Mouse (Mus musculus) midbrain, embryonic 10.5 days (tissue): ENCODE results near the gene Galt. TPM values are rescaled to one million over a fixed set of nuclear protein-coding genes. Genes with fewer than 3 reads are reported as not detected.
"Not testable (repeated sequence)": the region's sequence is repeated elsewhere in the genome, so short reads cannot be mapped to it uniquely, and the experiment has no call there.

ENCODE experiments used
- DNase-seq: peaks from one replicate; pipeline ENCODE4 v3.0.0-alpha.2; 2017; ENCODE audit warnings: low spot score
- H3K27ac ChIP-seq: fragments of 300-500 bp; sonication (generic); replicated peaks from 2 replicates; pipeline ENCODE4 v1.5.1; 2016; ENCODE audit warnings: mild to moderate bottlenecking
- H3K27me3 ChIP-seq: fragments of 300-500 bp; sonication (generic); 2 replicates; pipeline ENCODE4 v1.6.1; 2016; ENCODE audit warnings: low read depth, mild to moderate bottlenecking; ENCODE audit not compliant: poor library complexity, severe bottlenecking
- H3K36me3 ChIP-seq: fragments of 300-500 bp; sonication (generic); 2 replicates; pipeline ENCODE4 v1.6.1; 2016; ENCODE audit warnings: mild to moderate bottlenecking, moderate library complexity
- H3K4me1 ChIP-seq: fragments of 300-500 bp; sonication (generic); 2 replicates; pipeline ENCODE4 v1.6.1; 2016
- H3K4me3 ChIP-seq: fragments of 300-500 bp; sonication (generic); 2 replicates; pipeline ENCODE4 v1.5.1; 2016; ENCODE audit warnings: mild to moderate bottlenecking, moderate library complexity
- H3K9me3 ChIP-seq: fragments of 300-500 bp; sonication (generic); replicated peaks from 2 replicates; pipeline ENCODE4 v1.6.1; 2016; ENCODE audit warnings: mild to moderate bottlenecking
- WGBS: fragments of 180-500 bp; shearing (Covaris S2); methylation state at CpG from one replicate; pipeline ENCODE4 v1.1.7; 2016; 5-methylcytosine and 5-hydroxymethylcytosine counted together
- polyA plus RNA-seq: library from polyadenylated mRNA; unstranded; fragments of >200 nt; fragmentation: Nextera tagmentation; extraction: Ambion mirVana; gene quantifications from 2 replicates; pipeline ENCODE4 v1.2.1, GENCODE M21; 2016

The Galt gene
- polyA plus RNA-seq, 1 experiment from 2014 or later: 19.1 TPM

DNA sequence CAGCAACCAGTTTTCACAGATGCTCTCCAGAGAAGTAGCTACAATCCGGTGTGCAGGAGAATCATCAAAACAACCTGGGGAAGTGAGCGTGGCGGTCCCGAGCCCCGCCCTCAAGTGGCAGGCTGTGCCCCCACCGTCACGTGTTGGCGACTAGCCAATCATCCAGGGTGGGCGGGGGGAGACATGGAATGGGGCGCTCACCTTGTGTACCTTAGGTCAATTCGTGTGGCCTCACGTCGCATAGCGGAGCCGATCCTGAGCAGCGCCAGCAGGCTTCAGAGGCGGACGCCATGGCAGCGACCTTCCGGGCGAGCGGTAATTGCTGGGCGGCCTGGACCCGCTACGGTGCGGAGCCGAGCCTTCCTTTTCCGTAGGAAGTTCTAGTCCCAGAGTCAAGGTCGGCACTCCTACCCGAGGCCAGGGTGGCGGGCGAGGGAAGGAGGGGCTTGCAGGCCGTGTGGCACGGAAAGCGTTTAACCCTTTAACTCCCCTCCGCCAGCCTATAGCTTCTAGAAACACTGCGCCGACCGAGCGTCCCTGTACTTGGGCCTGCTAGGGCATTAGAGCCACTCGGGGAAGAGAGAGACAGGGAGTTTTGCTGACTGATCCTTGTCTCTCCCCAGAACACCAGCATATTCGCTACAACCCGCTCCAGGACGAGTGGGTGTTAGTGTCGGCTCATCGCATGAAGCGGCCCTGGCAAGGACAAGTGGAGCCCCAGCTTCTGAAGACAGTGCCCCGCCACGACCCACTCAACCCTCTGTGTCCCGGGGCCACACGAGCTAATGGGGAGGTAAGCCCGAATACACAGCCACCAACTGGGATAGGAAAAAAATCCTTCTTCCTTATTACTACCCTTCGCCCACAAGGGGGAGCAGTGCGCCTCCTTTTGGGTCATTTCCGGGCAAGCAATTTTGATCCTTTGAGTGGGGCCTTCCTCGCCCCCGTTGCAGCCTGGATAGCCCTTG lies 594 bp downstream of the Galt start, which contains the start of gene Sigmar1:
Gene Sigmar1, minus strand, starts transcription at position 820 of the 968 bp plus-strand sequence.
- Histone ChIP-seq H3K36me3 (no peaks in the 10 kb centered on the region), H3K27ac (peak within 1 kb of the TSS; percentile 86), H3K9me3 (no peaks in the 10 kb centered on the region), H3K4me3 (peak within 1 kb of the TSS; percentile 80), H3K27me3 (no peaks in the 10 kb centered on the region), H3K4me1 (peaks cover 33% of the 10 kb centered on the region)
- under 1% methylated on average over 57 of the region's 57 CpGs for WGBS
- DNase-seq: peak; percentile 85

DNA sequence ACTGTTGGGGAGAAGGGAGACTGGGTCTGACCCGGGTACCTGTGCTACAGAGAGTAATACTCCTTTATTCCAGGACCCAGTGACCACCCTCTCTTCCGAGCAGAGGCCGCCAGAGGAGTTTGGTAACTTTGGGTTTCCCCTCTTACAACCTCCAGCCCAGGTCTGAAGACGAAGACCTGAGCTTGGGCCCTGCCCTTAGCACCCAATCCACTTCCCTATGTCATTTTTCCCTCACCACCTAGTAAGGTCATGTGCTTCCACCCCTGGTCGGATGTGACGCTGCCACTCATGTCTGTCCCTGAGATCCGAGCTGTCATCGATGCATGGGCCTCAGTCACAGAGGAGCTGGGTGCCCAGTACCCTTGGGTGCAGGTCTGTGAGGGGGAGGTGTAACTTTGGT lies 1.4 kb downstream of the Galt start:
- WGBS: 81% methylated on average over 8 of the region's 8 CpGs
- Histone ChIP-seq H3K4me3 (peak overlapping the region; percentile 80), H3K27ac (peak overlapping the region; percentile 86), H3K4me1 (peaks cover 41% of the 10 kb centered on the region), H3K27me3 (no peaks in the 10 kb centered on the region), H3K36me3 (no peaks in the 10 kb centered on the region), H3K9me3 (no peaks in the 10 kb centered on the region)
- no peak for DNase-seq

DNA sequence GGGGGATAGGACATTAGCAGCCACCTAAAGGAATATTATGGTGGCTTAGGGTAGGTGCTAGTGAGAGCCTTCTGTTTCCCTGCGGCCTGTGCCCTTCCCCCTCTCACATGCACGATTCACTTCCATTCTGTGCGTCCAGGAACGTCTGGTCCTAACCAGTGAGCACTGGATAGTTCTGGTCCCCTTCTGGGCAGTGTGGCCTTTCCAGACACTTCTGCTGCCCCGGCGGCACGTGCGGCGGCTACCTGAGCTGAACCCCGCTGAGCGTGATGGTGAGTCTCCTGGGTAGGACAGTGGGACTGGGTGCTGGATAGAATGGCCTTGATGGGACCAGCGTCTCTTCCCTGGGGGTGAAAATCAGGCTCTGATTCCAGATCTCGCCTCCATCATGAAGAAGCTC lies 2.3 kb downstream of the Galt start:
- Histone ChIP-seq H3K36me3 (no peaks in the 10 kb centered on the region), H3K27me3 (no peaks in the 10 kb centered on the region), H3K4me3 (no peak overlapping the region), H3K27ac (no peak overlapping the region), H3K4me1 (peaks cover 50% of the 10 kb centered on the region), H3K9me3 (no peaks in the 10 kb centered on the region)
- DNase-seq: no peak
- WGBS: 95% methylated on average over 13 of the region's 13 CpGs

DNA sequence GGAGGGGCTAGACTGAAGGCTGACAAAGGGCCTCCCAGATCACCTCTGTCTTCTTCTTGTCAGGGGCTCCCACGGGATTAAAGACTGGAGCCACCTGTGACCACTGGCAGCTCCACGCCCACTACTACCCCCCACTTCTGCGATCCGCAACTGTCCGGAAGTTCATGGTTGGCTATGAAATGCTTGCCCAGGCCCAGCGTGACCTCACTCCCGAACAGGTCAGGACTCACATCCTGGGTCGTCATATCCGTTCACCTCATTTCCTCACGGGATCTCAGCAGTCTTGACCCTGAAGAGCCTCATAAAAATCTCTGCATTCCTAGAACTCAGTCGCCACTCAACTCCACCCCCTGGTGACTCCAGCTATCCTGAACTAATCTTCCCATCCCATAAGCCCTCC lies 3.0 kb downstream of the Galt start:
- no peaks in the 10 kb centered on the region for H3K27me3 ChIP-seq
- 89% methylated on average over 11 of the region's 11 CpGs for WGBS
- DNase-seq: no peak
- no peaks in the 10 kb centered on the region for H3K9me3 ChIP-seq
- H3K36me3 ChIP-seq: no peaks in the 10 kb centered on the region
- H3K27ac ChIP-seq: no peak overlapping the region
- peaks cover 56% of the 10 kb centered on the region for H3K4me1 ChIP-seq
- H3K4me3 ChIP-seq: no peak overlapping the region

DNA sequence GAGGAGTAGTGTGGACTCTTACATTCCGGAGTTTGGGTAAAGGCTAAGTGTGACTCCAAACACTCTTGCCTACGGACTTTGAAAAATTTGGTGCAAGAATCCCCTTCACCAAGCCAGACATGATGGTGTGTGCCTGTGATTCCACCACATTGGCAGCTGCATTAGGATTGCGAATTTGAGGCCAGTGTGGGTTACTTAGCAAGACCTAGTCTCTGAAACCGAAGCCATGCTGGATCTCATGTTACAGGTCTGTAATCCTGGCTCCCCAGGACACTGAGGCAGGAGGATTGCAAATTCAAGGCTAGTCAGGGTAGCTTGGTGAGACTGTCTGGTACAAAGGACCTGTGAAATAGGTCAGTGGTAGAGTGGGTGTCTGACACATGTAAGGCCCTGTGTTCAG lies 3.7 kb downstream of the Galt start:
- peaks cover 56% of the 10 kb centered on the region for H3K4me1 ChIP-seq
- no peaks in the 10 kb centered on the region for H3K27me3 ChIP-seq
- 93% methylated on average over 4 of the region's 4 CpGs for WGBS
- H3K27ac ChIP-seq: no peak overlapping the region
- no peaks in the 10 kb centered on the region for H3K36me3 ChIP-seq
- no peaks in the 10 kb centered on the region for H3K9me3 ChIP-seq
- no peak for DNase-seq
- no peak overlapping the region for H3K4me3 ChIP-seq

DNA sequence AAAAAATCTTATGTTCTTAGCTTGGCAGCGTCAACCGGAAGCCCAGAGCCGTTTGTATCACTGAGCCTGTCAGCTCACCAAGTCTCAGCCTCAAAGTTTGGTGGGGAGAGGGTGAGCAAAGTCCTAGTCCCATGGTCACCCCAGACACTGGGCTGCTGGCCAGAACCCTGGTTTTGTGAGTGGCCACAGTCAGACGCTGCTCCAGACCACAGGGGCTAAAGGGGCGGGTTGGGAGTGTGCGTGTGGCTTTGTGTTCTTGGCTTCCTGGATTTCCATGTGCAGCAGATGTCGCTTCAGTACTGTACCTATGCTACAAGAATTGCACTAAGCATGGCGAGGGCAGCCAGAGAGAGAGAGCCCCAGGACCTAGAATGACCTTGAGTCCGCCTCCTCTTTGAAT lies 4.2 kb downstream of the Galt start:
- Histone ChIP-seq H3K4me1 (peaks cover 56% of the 10 kb centered on the region), H3K4me3 (no peak overlapping the region), H3K36me3 (no peaks in the 10 kb centered on the region), H3K9me3 (no peaks in the 10 kb centered on the region), H3K27ac (no peak overlapping the region), H3K27me3 (no peaks in the 10 kb centered on the region)
- DNase-seq: no peak
- 90% methylated on average over 9 of the region's 9 CpGs for WGBS

DNA sequence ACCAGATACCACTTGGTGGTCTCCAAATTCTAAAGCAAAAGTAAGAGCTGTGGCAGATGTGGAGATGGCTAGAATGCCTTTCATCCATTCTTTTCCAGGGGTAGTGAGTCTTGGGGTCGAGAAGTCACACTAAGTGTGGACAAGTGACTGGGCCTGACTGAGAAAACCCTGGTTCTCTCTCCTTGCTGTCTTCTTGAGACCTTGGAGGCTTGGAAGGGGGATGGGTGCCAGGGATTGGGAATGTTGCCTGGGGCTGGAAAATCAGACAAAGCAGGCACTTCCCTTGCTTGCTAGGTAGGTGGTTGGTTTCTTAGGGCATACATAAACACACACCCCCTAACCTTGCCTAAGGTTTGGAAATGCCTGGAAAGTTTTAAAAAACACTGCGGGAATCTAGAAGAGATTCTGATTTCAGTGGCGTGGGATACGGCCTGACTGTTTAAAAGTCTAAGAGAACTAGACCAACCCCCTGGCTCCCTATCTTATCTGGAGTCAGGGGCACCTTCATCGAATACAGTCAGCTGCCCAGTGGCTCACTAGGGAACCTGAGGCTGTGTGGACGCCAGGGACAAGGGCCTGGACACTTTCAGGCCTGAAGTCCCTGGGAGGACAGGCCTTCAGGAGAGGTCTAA lies 4.7 kb downstream of the Galt start:
- Histone ChIP-seq H3K4me1 (peaks cover 54% of the 10 kb centered on the region), H3K27ac (peak overlapping the region; percentile 84), H3K36me3 (no peaks in the 10 kb centered on the region), H3K4me3 (peak overlapping the region; percentile 57), H3K9me3 (no peaks in the 10 kb centered on the region), H3K27me3 (no peaks in the 10 kb centered on the region)
- no peak for DNase-seq
- whole genome bisulfite sequencing: 39% methylated on average over 6 of the region's 6 CpGs

DNA sequence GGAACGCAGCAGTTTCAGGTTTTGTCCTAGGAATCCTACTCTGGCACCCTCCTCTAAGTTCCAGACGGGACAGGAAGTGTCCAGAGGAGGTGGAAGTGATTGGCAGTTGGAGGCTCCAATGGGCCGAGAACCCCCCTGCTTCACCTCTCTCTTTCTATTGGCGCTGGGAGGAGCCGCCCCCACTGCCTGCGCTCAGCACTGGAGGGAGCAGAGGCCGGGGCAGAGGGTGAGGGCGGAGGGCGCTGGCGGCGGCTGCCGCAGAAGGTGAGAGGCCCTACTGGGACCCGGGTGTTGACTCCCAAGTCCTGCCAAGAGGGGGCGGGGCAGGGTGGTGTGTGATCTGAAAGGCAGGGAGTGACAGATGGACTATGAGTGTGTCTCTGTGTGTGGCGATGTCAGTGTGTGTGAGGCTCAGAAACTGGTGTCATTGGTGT lies 5.3 kb downstream of the Galt start:
- 2% methylated on average over 15 of the region's 15 CpGs for WGBS
- Histone ChIP-seq H3K27ac (peak overlapping the region; percentile 84), H3K9me3 (no peaks in the 10 kb centered on the region), H3K27me3 (no peaks in the 10 kb centered on the region), H3K4me1 (peaks cover 48% of the 10 kb centered on the region), H3K36me3 (no peaks in the 10 kb centered on the region), H3K4me3 (peak overlapping the region; percentile 57)
- peak; percentile 88 for DNase-seq

DNA sequence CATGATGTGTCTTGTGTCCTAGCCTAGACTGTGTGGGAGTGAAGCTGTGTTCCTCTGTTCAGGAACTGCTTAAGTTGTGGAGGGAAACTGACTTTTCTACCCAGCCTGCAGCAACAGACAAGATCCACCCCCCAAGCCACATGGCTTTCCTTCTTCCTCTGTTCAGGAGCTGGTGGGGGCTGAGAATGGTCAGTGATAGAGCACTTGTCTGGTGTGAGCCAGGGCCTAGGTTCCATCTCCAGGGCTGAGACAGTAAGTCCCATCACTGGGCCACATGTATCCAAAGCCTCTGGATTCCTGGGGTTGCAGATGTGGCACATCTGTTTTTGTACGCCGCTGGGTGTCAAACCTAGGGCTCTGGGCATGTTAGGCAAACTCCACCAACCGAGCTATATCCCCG lies 5.9 kb downstream of the Galt start:
- no peaks in the 10 kb centered on the region for H3K9me3 ChIP-seq
- peak overlapping the region; percentile 57 for H3K4me3 ChIP-seq
- peaks cover 42% of the 10 kb centered on the region for H3K4me1 ChIP-seq
- 87% methylated on average over 4 of the region's 4 CpGs for WGBS
- H3K27ac ChIP-seq: peak overlapping the region; percentile 84
- H3K27me3 ChIP-seq: no peaks in the 10 kb centered on the region
- no peak for DNase-seq
- H3K36me3 ChIP-seq: no peaks in the 10 kb centered on the region

DNA sequence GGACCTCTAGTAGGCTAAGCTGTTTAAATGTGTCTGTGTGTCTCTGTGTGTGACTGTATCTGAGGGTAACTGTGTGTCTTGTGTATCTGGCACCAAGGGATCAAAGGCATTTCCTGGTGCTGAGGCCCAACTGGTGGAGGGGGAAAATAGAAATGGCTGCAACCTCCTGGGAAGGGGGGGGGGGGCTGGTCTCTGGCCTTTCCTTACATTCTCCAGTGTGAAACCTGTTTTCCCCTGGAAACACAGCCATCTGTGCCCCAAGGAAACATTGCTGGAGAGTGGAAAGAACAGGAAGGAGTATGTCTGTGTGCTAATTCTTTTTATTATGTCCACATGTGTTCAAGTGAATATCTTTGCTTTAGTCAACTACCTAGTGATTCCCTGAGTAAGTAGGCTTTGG lies 6.7 kb downstream of the Galt start:
- peak overlapping the region; percentile 84 for H3K27ac ChIP-seq
- 0 out of 2 replicates have a peak overlapping the region, but pooled peaks have one; percentile 24 for H3K4me3 ChIP-seq
- H3K4me1 ChIP-seq: peaks cover 35% of the 10 kb centered on the region
- H3K9me3 ChIP-seq: no peaks in the 10 kb centered on the region
- no peaks in the 10 kb centered on the region for H3K36me3 ChIP-seq
- H3K27me3 ChIP-seq: no peaks in the 10 kb centered on the region
- no peak for DNase-seq

DNA sequence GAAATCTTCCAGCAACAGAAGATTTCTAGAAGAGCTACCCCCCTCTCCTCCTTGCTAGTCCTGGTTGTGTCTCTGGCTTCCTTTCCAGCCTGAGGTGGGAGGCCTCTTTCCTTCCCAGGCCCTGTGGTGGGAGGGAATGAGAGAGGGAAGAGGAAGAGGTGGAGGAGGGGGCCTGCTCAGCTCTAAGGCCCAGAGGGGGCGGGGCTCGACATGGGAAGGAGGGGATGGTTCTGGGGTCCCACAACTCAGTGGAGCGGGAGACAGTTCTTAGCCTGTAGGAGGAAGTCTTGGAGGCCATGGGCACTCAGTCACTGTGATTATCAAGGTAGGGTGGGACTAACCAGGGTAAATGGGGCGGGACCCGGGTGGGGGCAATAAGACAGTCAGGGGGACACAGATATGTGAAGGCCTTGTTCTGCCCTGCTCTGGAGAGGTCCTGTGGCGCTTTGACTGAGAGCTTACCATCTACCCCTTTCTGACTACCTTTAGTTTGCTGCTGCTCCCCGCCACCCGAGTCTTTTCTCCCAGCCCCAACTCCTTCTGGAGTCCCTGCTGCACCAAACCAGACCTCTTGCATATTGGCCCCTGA lies 7.2 kb downstream of the Galt start:
- Histone ChIP-seq H3K4me1 (peaks cover 35% of the 10 kb centered on the region), H3K9me3 (no peaks in the 10 kb centered on the region), H3K4me3 (peak overlapping the region; percentile 24), H3K27ac (peak overlapping the region; percentile 84), H3K27me3 (no peaks in the 10 kb centered on the region), H3K36me3 (no peaks in the 10 kb centered on the region)
- 33% methylated on average over 8 of the region's 8 CpGs for WGBS
- no peak for DNase-seq

DNA sequence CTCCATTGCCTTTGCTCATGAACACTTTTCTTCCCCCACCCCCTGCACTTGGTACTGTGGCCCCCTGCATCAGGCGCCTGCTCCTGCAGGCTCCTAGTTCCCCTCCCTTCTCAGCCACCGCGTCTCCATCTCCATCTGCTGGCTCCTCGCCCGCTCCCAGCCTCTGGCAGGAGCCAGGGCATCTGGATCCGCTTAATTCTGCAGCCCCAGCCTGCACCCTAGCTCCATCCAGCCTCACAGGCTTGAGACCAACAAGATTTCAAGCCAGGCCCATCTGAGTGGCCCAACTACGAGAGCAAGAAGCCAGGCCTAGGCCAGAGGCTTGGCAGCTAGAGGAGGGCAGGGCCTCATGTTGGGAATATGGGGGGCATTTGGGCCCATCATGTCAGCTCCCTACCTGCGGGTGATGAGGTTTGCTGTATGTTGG lies 7.7 kb downstream of the Galt start:
- H3K4me3 ChIP-seq: peak overlapping the region; percentile 24
- peaks cover 35% of the 10 kb centered on the region for H3K4me1 ChIP-seq
- 47% methylated on average over 8 of the region's 8 CpGs for WGBS
- not testable (repeated sequence) for DNase-seq, H3K36me3 ChIP-seq, H3K27me3 ChIP-seq, H3K9me3 ChIP-seq
- peak overlapping the region; percentile 84; the same call in 1 of the 2 replicates for H3K27ac ChIP-seq
